Mouse (Mus musculus) spleen, postnatal 14 days (tissue): ENCODE data around the gene Tsfm.
"Not testable (repeated sequence)": the region's sequence is repeated elsewhere in the genome, so short reads cannot be mapped to it uniquely, and the experiment has no call there.

Experiments used
- DNase-seq, 2 experiments: peaks; one replicate each; pipeline ENCODE4 v3.0.0; 2021 to 2022; ENCODE audit warnings: low spot score in 2 of 2

Tsfm gene

GRCm38 (mm10) chr10:127030336-127031296, at the start of gene Tsfm:
Tsfm (minus strand) TSS chr10:127030840.
- peak; percentile 84 to 91 for DNase-seq

- DNase-seq: no peak
Observed at GRCm38 (mm10) chr10:127079665-127080391, 49.2 kb upstream of the Tsfm start.

- no peak for DNase-seq
Observed at GRCm38 (mm10) chr10:127078677-127079575, 48.3 kb upstream of the Tsfm start.

- no peak for DNase-seq
Observed at GRCm38 (mm10) chr10:127078001-127078676, 47.5 kb upstream of the Tsfm start.

GRCm38 (mm10) chr10:127077515-127077914, 46.9 kb upstream of the Tsfm start:
- DNase-seq: no peak

GRCm38 (mm10) chr10:127076082-127076481, 45.4 kb upstream of the Tsfm start:
- no peak for DNase-seq

GRCm38 (mm10) chr10:127075651-127076050, 45.0 kb upstream of the Tsfm start:
- DNase-seq: no peak

- DNase-seq: peak; percentile 58 to 63
Observed at GRCm38 (mm10) chr10:127075080-127075479, 44.4 kb upstream of the Tsfm start, which contains the start of gene Agap2. Agap2 (plus strand) TSS chr10:127075284.

- DNase-seq: no peak
Observed at GRCm38 (mm10) chr10:127073981-127074380, 43.3 kb upstream of the Tsfm start.

- DNase-seq: not testable (repeated sequence)
Observed at GRCm38 (mm10) chr10:127072969-127073368, 42.3 kb upstream of the Tsfm start.

- not testable (repeated sequence) for DNase-seq
Observed at GRCm38 (mm10) chr10:127072270-127072669, 41.6 kb upstream of the Tsfm start.

- DNase-seq: no peak
Observed at GRCm38 (mm10) chr10:127071203-127071602, 40.6 kb upstream of the Tsfm start.

GRCm38 (mm10) chr10:127070190-127071121, 39.8 kb upstream of the Tsfm start, which contains the start of gene Tspan31:
Tspan31 (minus strand) TSS chr10:127070264.
- DNase-seq: peak; percentile 36 to 55

GRCm38 (mm10) chr10:127069281-127070189, 38.9 kb upstream of the Tsfm start:
- DNase-seq: no peak

- no peak for DNase-seq
Observed at GRCm38 (mm10) chr10:127068360-127069038, 37.9 kb upstream of the Tsfm start.

- DNase-seq: no peak
Observed at GRCm38 (mm10) chr10:127066519-127067018, 35.9 kb upstream of the Tsfm start.

- DNase-seq: no peak
Observed at GRCm38 (mm10) chr10:127065981-127066380, 35.3 kb upstream of the Tsfm start.
